Mouse (Mus musculus): ENCODE measurements around the gene Kdelc2.

- no peak for TF ChIP-seq CTCF (IDR thresholded peaks at IDR 0.05; ENCODE audit: extremely low read depth, insufficient read depth, low read length)
- no peak for TF ChIP-seq POLR2A (IDR thresholded peaks at IDR 0.05; ENCODE audit: extremely low read depth, insufficient read depth, low read length)
These were observed 5.3 kb downstream of the Kdelc2 start for GRCm38 (mm10) chr9:53389109-53389508.
